Mouse (Mus musculus): ENCODE results near the gene Dmd. TPM values are rescaled to one million over a fixed set of nuclear protein-coding genes. Genes with fewer than 3 reads are reported as not detected.
A peak's percentile ranks its signal among the peaks of the same experiment; 100 is the strongest.

The Dmd gene
- total RNA-seq, 2 experiments from 2014 or later, result 66.0 to 70.4 TPM

GRCm38 (mm10) chrX:85041466-85042058 is 2092.9 kb downstream of the Dmd start:
- DNase-seq (ENCODE audit: low spot score in 2 of 2), result no peak

GRCm38 (mm10) chrX:85046631-85047030 is 2098.0 kb downstream of the Dmd start:
- DNase-seq (ENCODE audit: low spot score in 2 of 2), result no peak

DNA sequence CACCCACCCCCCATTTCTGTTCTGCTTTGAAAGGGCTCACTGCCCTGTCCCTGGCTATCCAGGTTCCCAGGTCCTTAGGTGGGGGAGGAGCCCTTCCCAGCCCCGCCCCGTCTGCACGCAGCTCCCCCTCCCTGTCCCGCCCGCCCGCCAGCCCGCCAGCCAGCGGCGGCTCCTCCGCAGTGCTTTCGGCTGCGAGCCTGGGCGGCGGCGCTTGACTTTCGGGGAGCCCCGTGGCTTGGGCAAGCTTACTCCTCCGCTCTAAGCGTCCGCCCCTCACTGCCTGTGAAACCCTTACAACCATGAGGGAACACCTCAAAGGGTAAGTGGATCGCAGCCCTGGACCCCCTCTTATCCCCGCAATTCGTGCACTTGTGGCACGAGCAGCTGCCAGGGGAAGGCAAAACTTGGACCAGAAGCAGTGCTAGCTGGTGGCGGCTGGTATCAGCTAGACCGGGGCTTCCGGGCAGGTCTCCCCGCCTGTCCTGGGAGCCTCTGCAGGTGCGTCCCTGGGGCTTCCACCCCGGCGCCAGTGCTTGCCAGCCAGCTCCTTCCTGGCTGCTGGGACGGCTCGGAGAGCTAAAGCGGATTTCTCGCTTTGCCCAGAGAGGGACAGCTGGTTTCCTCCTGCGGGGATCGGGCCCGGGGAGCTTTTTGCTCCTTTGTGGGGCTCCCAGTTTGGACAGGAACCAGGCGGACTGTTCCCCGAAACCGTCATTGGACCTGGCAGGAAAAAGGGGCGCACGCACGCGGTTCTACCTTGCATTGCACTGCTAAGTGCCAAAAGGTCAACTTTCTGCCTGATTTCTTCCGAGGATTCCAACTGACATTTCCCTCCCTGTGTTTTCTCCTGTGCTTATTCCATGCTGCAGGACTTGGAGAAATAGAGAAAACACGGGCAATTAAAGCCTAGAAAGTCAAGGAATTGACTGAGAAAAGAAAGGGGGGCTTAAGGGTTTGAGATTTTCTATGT is 2099.8 kb downstream of the Dmd start:
- DNase-seq (ENCODE audit: low spot score in 2 of 2), result peak; percentile 16 to 50

DNA sequence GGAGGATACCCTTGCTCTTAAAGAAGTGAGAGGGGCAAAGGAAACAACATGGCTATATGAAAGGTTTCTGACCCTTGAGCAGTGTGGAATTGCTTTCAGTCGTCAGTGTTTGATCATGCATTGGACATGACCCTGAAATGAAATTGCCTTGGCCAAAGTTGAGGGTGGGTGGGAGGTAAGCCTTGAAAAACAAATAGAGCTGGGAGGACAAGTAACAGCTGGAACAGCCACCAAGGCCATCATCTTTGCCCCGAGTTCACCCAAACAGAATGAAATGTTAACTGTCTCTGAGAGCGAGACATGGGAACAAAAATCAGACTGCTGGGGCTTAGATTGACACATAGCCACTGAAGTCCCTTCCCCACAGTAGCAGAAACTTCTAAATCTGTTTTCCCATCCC is 2100.9 kb downstream of the Dmd start:
- peak in 1 of 2 experiments; percentile 18 for DNase-seq (ENCODE audit: low spot score in 2 of 2)

DNA sequence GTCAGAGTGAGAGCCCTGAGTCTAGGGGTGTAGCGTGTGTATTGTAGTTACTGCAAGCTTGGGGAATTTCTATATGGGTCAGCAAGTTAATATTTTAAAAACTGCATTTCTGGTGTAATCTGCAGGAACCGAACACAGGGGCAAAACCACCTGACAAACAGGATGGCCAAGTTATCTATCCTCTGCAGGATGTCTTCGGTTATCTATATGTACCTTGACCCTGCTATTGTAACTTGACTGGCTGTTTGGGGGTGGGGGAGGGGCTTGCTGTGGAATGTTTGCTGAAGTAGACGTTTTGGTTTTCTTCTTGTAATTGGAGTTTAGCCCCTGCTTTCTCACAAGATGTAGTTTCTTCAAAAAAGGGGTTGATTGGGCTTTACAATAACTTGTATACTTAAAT is 2124.9 kb downstream of the Dmd start:
- DNase-seq (ENCODE audit: low spot score in 2 of 2), result no peak

GRCm38 (mm10) chrX:85076845-85077244 is 2128.2 kb downstream of the Dmd start:
- DNase-seq (ENCODE audit: low spot score in 2 of 2), result no peak

- DNase-seq (ENCODE audit: low spot score in 2 of 2), result no peak
Observed at GRCm38 (mm10) chrX:85077605-85078004, 2128.9 kb downstream of the Dmd start.

GRCm38 (mm10) chrX:85079174-85079573 is 2130.5 kb downstream of the Dmd start:
- DNase-seq (ENCODE audit: low spot score in 2 of 2), result no peak

- DNase-seq (ENCODE audit: low spot score in 2 of 2), result no peak
Observed at GRCm38 (mm10) chrX:85084237-85085153, 2135.8 kb downstream of the Dmd start.

GRCm38 (mm10) chrX:85089506-85089905 is 2140.8 kb downstream of the Dmd start:
- peak in 1 of 2 experiments; percentile 16 for DNase-seq (ENCODE audit: low spot score in 2 of 2)

DNA sequence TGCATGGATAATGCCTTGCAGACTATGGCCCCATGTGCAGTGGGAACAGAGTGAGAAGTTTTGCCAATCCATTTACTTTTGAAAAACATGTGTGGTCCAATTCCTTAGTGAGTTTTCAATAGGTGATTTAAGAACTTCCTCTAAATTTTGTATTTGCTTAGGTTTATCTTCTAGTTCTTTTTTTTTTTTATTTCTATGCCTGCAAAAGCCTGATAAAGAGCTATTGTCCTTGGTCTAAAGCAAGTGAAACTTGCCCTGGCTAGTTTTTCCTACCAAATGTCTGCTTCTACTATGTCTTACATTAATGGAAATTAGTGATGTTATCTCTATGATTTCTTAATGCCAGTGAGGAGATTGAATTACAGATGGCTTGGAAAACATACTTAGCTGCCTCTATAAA is 2144.7 kb downstream of the Dmd start:
- DNase-seq (ENCODE audit: low spot score in 2 of 2), result no peak

GRCm38 (mm10) chrX:85098691-85099090 is 2150.0 kb downstream of the Dmd start:
- no peak for DNase-seq (ENCODE audit: low spot score in 2 of 2)

DNA sequence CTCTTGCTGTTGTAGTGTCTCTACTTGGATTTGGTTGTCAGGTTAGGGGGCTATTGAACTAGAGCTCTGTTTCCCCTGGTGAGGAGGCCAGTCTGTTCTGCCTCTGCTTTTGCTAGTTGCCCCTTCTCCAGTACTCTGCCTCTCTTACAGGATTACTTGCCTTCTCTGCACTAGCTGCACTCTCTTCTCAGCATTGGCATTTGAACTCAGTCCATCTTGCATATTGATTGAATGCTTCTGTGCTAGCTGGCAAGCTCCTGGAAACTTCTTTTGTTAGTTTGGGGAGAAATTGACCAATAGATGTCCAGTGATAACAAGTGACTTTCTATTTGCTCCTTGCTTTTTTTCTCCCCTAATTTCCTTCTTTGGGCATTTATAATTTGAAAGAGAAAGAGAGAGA is 2163.7 kb downstream of the Dmd start:
- DNase-seq (ENCODE audit: low spot score in 2 of 2), result peak in 1 of 2 experiments; percentile 7

GRCm38 (mm10) chrX:85132706-85133105 is 2184.0 kb downstream of the Dmd start:
- DNase-seq (ENCODE audit: low spot score in 2 of 2), result no peak

DNA sequence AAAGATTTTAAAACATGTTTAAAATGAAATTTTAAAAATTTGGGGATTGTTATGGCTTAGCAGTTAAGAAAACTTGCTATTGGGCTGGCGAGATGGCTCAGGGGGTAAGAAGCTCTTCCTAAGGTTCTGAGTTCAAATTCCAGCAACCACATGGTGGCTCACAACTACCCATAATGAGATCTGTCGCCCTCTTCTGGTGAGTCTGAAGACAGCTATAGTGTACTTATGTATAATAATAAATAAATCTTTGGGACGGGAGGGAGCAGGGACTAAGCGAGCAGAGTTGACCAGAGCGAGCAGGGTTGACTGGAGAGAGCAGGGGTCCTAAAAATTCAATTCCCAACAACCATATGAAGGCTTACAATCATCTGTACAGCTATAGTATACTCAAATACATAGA is 2188.6 kb downstream of the Dmd start:
- no peak for DNase-seq (ENCODE audit: low spot score in 2 of 2)

- DNase-seq (ENCODE audit: low spot score in 2 of 2), result no peak
Observed at GRCm38 (mm10) chrX:85171264-85171663, 2222.6 kb downstream of the Dmd start.

DNA sequence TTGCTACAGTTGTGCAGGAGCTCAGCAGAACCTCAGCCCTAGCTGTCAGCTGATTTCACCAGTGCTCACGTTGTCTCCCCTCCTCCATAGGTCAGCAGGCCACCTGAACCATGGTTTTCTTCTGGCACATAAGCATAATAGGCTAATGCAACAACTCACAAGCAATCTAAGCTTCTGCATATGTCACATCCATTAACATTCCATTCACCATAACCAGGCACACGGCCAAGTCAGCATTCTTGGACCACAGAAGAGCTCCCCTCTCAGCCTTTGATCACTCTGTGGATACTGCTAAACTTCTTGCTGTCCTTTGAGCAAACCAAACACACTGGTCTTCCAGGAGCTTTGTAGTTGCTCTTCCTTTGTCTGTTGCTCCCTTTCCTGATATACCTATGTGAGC is 2238.9 kb downstream of the Dmd start:
- DNase-seq (ENCODE audit: low spot score in 2 of 2), result no peak

DNA sequence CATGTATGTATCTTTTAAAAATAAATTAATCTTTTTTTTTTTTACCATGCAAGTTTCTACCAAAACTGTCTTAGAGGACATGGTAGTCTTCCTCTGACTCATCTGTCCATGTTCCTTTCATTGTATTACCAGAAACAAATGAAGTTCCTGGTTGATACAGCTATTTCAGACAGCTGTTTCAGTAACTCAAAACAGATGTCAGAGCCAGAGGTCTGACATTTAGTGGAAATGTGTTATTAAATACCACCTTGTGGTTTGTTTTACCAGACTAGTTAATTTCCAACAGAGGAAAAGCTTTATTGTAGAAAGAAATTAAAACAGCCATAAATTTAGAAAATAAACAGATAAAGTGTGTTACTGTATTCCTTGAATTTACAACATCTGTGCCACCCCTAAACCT is 2245.2 kb downstream of the Dmd start:
- no peak for DNase-seq (ENCODE audit: low spot score in 2 of 2)

DNA sequence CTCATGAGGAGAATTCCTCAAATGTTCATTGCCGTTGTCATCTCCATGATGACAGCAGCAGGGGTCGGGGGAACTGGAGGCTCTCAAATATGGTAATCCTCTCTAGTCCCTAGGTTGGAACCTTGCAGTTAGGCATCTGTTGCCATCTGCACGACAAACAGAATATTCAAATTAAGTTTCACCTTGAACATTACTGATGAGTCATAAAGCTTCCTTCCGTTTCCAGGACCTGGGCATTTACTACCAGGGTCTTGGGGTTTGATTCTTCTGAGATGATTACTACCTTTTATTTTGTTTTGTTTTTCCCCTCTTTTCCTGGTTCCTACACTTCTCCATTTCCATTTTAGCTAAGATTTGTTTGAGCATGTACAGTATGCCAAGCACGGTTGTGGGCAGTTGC is 2249.0 kb downstream of the Dmd start:
- DNase-seq (ENCODE audit: low spot score in 2 of 2), result no peak

DNA sequence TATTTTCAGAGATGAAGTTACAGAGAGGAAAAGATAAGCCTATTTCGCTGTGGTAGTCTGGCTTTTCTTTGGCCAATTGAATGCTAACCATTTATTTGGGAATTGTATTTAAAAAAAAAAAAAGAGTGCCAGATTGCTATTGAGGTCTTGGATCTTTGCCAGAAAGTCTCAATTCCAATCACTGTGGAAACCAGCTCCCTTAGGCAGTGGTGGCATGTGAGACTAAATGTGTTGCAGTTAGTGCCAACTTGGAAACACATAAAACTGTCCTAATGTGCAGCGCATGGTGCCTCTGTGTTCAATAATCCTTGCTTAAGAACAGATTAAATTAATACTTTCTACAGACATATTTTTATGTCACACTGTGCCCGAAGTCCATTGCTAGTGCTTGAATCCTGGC is 2250.7 kb downstream of the Dmd start:
- DNase-seq (ENCODE audit: low spot score in 2 of 2), result peak in 1 of 2 experiments; percentile 58

- no peak for DNase-seq (ENCODE audit: low spot score in 2 of 2)
Observed at GRCm38 (mm10) chrX:85207001-85207400, 2258.3 kb downstream of the Dmd start.

Measured in layer of hippocampus, postnatal 14 days (tissue).